Mouse (Mus musculus): ENCODE results near the gene Dact3. TPM values are rescaled to one million over a fixed set of nuclear protein-coding genes. Genes with fewer than 3 reads are reported as not detected.

Gene Dact3
- polyA plus RNA-seq, 1 experiment from 2014 or later: 4.8 TPM

GRCm38 (mm10) chr7:16859902-16860651 is 15.0 kb upstream of the Dact3 start:
- Histone ChIP-seq H3K4me1 (no peaks in the 10 kb centered on the region), H3K36me3 (peaks cover 48% of the 10 kb centered on the region), H3K9ac (replicated peaks) (no peak overlapping the region), H3K4me3 (replicated peaks) (no peak overlapping the region), H3K27ac (replicated peaks) (no peak overlapping the region), H3K27me3 (replicated peaks) (no peaks in the 10 kb centered on the region), H3K9me3 (replicated peaks) (no peaks in the 10 kb centered on the region), H3K4me2 (no peak overlapping the region)
- 34% methylated on average over 5 of the region's 5 CpGs for WGBS
- no peak for ATAC-seq (ENCODE audit: low FRiP score)

DNA sequence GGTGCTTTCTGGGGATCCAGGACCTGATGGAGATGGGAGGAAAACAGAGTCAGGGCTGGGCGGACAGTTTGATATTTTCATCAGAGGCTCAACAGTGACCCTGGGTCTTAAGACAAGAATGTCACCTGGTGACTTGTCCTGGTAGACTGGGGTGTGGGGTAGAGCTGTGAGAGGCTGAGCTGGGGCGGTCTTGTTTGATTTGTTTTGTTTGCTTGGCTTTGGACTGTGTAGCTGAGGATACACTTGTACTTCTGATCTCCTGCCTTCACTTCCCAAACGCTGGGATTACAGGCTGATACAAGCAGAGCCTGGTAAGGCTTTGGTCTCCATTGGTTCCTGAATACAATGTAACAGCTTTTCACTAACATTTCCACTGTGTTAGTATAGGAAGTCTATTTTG is 7.6 kb upstream of the Dact3 start:
- H3K4me2 ChIP-seq: no peak overlapping the region
- no peak for ATAC-seq (ENCODE audit: low FRiP score)
- H3K9ac ChIP-seq (replicated peaks): no peak overlapping the region
- H3K27me3 ChIP-seq (replicated peaks): no peaks in the 10 kb centered on the region
- no peaks in the 10 kb centered on the region for H3K9me3 ChIP-seq (replicated peaks)
- peaks cover 16% of the 10 kb centered on the region for H3K4me1 ChIP-seq
- 92% methylated on average over 3 of the region's 3 CpGs for WGBS
- peaks cover 29% of the 10 kb centered on the region for H3K36me3 ChIP-seq
- no peak overlapping the region for H3K4me3 ChIP-seq (replicated peaks)
- H3K27ac ChIP-seq (replicated peaks): no peak overlapping the region

- H3K27me3 ChIP-seq (replicated peaks): no peaks in the 10 kb centered on the region
- H3K36me3 ChIP-seq: peaks cover 17% of the 10 kb centered on the region
- peak overlapping the region; percentile 91 for H3K27ac ChIP-seq (replicated peaks)
- WGBS: 14% methylated on average over 16 of the region's 16 CpGs
- ATAC-seq (ENCODE audit: low FRiP score): peak; percentile 99
- H3K4me1 ChIP-seq: peaks cover 30% of the 10 kb centered on the region
- H3K9me3 ChIP-seq (replicated peaks): no peaks in the 10 kb centered on the region
- peak overlapping the region; percentile 69 for H3K4me2 ChIP-seq
- H3K9ac ChIP-seq (replicated peaks): peak overlapping the region; percentile 52
- H3K4me3 ChIP-seq (replicated peaks): peak overlapping the region; percentile 44
These were observed 5.6 kb upstream of the Dact3 start for GRCm38 (mm10) chr7:16869497-16869896.

- H3K36me3 ChIP-seq: peaks cover 7% of the 10 kb centered on the region; the same call in 1 of the 2 replicates
- no peak overlapping the region for H3K9ac ChIP-seq (replicated peaks)
- H3K27ac ChIP-seq (replicated peaks): no peak overlapping the region
- no peaks in the 10 kb centered on the region for H3K27me3 ChIP-seq (replicated peaks)
- H3K9me3 ChIP-seq (replicated peaks): no peaks in the 10 kb centered on the region
- no peak overlapping the region for H3K4me3 ChIP-seq (replicated peaks)
- peaks cover 43% of the 10 kb centered on the region for H3K4me1 ChIP-seq
- no peak overlapping the region for H3K4me2 ChIP-seq
- WGBS: 83% methylated on average over 10 of the region's 10 CpGs
- ATAC-seq (ENCODE audit: low FRiP score): no peak
These were observed 3.5 kb upstream of the Dact3 start for GRCm38 (mm10) chr7:16871600-16871999.

GRCm38 (mm10) chr7:16872478-16872877 is 2.6 kb upstream of the Dact3 start:
- no peak for ATAC-seq (ENCODE audit: low FRiP score)
- Histone ChIP-seq H3K9me3 (replicated peaks) (no peaks in the 10 kb centered on the region), H3K9ac (replicated peaks) (no peak overlapping the region), H3K4me2 (no peak overlapping the region), H3K36me3 (peaks cover 5% of the 10 kb centered on the region; the same call in 1 of the 2 replicates), H3K4me1 (peaks cover 51% of the 10 kb centered on the region), H3K27me3 (replicated peaks) (no peaks in the 10 kb centered on the region), H3K27ac (replicated peaks) (no peak overlapping the region), H3K4me3 (replicated peaks) (no peak overlapping the region)
- 97% methylated on average over 9 of the region's 9 CpGs for WGBS

DNA sequence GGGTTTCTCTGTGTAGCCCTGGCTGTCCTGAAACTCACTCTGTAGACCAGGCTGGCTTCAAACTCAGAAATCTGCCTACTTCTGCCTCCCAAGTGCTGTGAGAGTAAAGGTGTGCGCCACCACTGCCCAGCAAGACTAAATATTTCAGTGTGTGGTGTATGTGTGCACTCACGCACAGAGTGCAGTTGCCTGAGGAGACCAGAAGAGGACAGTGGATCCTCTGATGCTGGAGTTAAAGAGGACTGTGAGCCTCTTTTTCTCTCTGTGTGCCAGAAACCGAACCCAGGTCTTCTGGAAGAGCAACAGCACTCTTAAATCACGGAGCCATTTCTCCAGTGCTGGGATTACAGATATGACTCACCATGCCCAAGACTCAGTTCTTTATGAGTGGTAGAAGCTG is 1.7 kb upstream of the Dact3 start:
- no peak for ATAC-seq (ENCODE audit: low FRiP score)
- H3K4me3 ChIP-seq (replicated peaks): no peak overlapping the region
- H3K9ac ChIP-seq (replicated peaks): no peak overlapping the region
- peaks cover 4% of the 10 kb centered on the region; the same call in 1 of the 2 replicates for H3K36me3 ChIP-seq
- H3K4me1 ChIP-seq: peaks cover 51% of the 10 kb centered on the region
- WGBS: 92% methylated on average over 4 of the region's 4 CpGs
- no peaks in the 10 kb centered on the region for H3K9me3 ChIP-seq (replicated peaks)
- H3K27ac ChIP-seq (replicated peaks): no peak overlapping the region
- H3K4me2 ChIP-seq: no peak overlapping the region
- H3K27me3 ChIP-seq (replicated peaks): no peaks in the 10 kb centered on the region

- Histone ChIP-seq H3K4me1 (peaks cover 49% of the 10 kb centered on the region), H3K4me2 (peak overlapping the region; percentile 76), H3K27me3 (replicated peaks) (no peaks in the 10 kb centered on the region), H3K27ac (replicated peaks) (peak overlapping the region; percentile 79), H3K36me3 (peaks cover 6% of the 10 kb centered on the region; the same call in 1 of the 2 replicates), H3K9ac (replicated peaks) (no peak overlapping the region; the same call in 1 of the 2 replicates), H3K9me3 (replicated peaks) (no peaks in the 10 kb centered on the region), H3K4me3 (replicated peaks) (peak overlapping the region; percentile 81)
- 5% methylated on average over 17 of the region's 17 CpGs for WGBS
- ATAC-seq (ENCODE audit: low FRiP score): no peak
These were observed 927 bp upstream of the Dact3 start for GRCm38 (mm10) chr7:16874190-16874589.

GRCm38 (mm10) chr7:16874756-16875309 is 284 bp upstream of the Dact3 start:
- H3K4me3 ChIP-seq (replicated peaks): peak overlapping the region; percentile 81
- H3K27me3 ChIP-seq (replicated peaks): no peaks in the 10 kb centered on the region
- H3K36me3 ChIP-seq: peaks cover 8% of the 10 kb centered on the region; the same call in 1 of the 2 replicates
- H3K9ac ChIP-seq (replicated peaks): peak overlapping the region; percentile 88
- peak overlapping the region; percentile 76 for H3K4me2 ChIP-seq
- 1% methylated on average over 33 of the region's 33 CpGs for WGBS
- no peaks in the 10 kb centered on the region for H3K9me3 ChIP-seq (replicated peaks)
- ATAC-seq (ENCODE audit: low FRiP score): peak; percentile 95
- H3K4me1 ChIP-seq: peaks cover 44% of the 10 kb centered on the region
- peak overlapping the region; percentile 87 for H3K27ac ChIP-seq (replicated peaks)

DNA sequence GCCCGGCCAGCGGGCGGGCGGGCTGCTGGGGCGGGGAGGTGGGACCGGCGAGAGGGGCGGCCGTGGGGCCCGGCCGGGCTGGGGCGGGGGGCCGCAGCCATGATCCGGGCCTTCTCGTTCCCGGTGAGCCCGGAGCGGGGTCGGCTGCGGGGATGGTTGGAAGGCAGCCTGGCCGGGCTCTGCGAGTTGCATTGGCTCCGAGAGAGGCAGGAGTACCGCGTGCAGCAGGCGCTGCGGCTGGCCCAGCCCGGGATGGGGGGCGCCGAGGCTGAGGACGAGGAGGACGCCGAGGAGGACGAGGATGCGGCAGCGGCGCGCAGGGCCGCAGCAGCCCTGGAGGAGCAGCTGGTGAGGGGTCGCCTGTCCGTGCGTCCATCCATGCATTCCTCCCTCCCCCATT is 209 bp downstream of the Dact3 start:
- ATAC-seq (ENCODE audit: low FRiP score): peak; percentile 51
- peak overlapping the region; percentile 76 for H3K4me2 ChIP-seq
- no peaks in the 10 kb centered on the region for H3K27me3 ChIP-seq (replicated peaks)
- H3K27ac ChIP-seq (replicated peaks): peak overlapping the region; percentile 87
- no peaks in the 10 kb centered on the region for H3K9me3 ChIP-seq (replicated peaks)
- peaks cover 44% of the 10 kb centered on the region for H3K4me1 ChIP-seq
- peak overlapping the region; percentile 88 for H3K9ac ChIP-seq (replicated peaks)
- WGBS: under 1% methylated on average over 36 of the region's 42 CpGs
- peak overlapping the region; percentile 81 for H3K4me3 ChIP-seq (replicated peaks)
- peaks cover 8% of the 10 kb centered on the region; the same call in 1 of the 2 replicates for H3K36me3 ChIP-seq

DNA sequence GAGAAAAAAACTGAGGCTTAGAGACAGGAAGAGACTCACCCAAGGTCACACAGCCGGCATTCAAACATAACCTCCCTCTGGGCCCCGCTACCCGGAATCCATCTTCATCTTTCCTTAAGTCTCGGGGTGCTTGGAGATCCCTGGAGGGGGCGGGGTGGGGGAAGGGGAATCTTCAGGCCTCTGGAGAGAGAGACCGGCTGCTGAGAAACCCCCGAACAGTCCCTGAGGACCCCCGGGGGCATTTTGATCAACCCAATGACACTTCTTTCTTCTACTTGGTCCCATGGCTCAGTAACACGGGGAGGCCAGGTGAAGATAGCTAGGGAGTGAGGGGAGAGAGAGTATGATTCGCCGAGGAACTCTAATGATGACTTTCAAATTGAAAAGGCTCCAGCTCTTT is 889 bp downstream of the Dact3 start:
- peak overlapping the region; percentile 87 for H3K27ac ChIP-seq (replicated peaks)
- peak overlapping the region; percentile 81 for H3K4me3 ChIP-seq (replicated peaks)
- 8% methylated on average over 11 of the region's 11 CpGs for WGBS
- peaks cover 46% of the 10 kb centered on the region for H3K4me1 ChIP-seq
- H3K27me3 ChIP-seq (replicated peaks): no peaks in the 10 kb centered on the region
- H3K9me3 ChIP-seq (replicated peaks): no peaks in the 10 kb centered on the region
- H3K36me3 ChIP-seq: peaks cover 8% of the 10 kb centered on the region; the same call in 1 of the 2 replicates
- peak overlapping the region; percentile 88 for H3K9ac ChIP-seq (replicated peaks)
- H3K4me2 ChIP-seq: peak overlapping the region; percentile 76
- ATAC-seq (ENCODE audit: low FRiP score): no peak

- no peaks in the 10 kb centered on the region for H3K9me3 ChIP-seq (replicated peaks)
- peak overlapping the region; percentile 88 for H3K9ac ChIP-seq (replicated peaks)
- H3K27ac ChIP-seq (replicated peaks): peak overlapping the region; percentile 87; the same call in 1 of the 2 replicates
- H3K4me3 ChIP-seq (replicated peaks): peak overlapping the region; percentile 81
- H3K36me3 ChIP-seq: peaks cover 6% of the 10 kb centered on the region; the same call in 1 of the 2 replicates
- ATAC-seq (ENCODE audit: low FRiP score): no peak
- 12% methylated on average over 13 of the region's 13 CpGs for WGBS
- no peaks in the 10 kb centered on the region for H3K27me3 ChIP-seq (replicated peaks)
- H3K4me2 ChIP-seq: peak overlapping the region; percentile 76
- H3K4me1 ChIP-seq: peaks cover 46% of the 10 kb centered on the region
These were observed 1.5 kb downstream of the Dact3 start for GRCm38 (mm10) chr7:16876608-16877007.

DNA sequence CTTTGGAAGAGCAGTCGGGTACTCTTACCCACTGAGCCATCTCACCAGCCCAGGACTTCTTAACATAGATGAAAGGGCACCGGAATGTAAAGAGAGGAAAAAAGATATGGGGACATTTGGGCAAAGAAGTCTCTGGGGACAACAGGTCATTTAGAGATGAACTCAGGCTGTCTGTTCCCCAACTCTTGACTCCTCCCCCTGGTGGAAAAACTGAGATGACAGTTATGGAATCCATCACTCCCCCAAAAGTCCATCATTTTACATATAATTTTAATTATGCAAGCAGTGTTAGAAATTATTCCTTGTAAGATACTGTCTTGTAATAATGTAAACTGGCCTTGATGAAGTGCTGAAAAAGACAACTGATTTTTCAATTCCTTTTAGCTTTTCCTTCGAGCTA is 2.6 kb downstream of the Dact3 start:
- WGBS: 88% methylated on average over 3 of the region's 3 CpGs
- peaks cover 41% of the 10 kb centered on the region for H3K4me1 ChIP-seq

More for the DNA sequence above, 2.6 kb downstream of the Dact3 start:
- no peak for ATAC-seq (ENCODE audit: low FRiP score)
- Histone ChIP-seq H3K27ac (replicated peaks) (no peak overlapping the region), H3K4me3 (replicated peaks) (no peak overlapping the region), H3K9me3 (replicated peaks) (no peaks in the 10 kb centered on the region), H3K4me2 (no peak overlapping the region), H3K9ac (replicated peaks) (no peak overlapping the region), H3K27me3 (replicated peaks) (no peaks in the 10 kb centered on the region), H3K36me3 (peaks cover 8% of the 10 kb centered on the region; the same call in 1 of the 2 replicates)
